Mouse (Mus musculus) kidney, adult 2 months (tissue): ENCODE results near the gene Cd86. TPM values are rescaled to one million over a fixed set of nuclear protein-coding genes. Genes with fewer than 3 reads are reported as not detected.

Experiments used
- DNase-seq: peaks from one replicate; pipeline ENCODE4 v3.0.0; 2021
- H3K27ac ChIP-seq: fragments of 200-500 bp; 2 replicates; pipeline ENCODE4 v1.5.1; 2012; ENCODE audit warnings: low read depth, low read length, control low read depth, inconsistent platforms; ENCODE audit not compliant: insufficient read depth
- H3K27me3 ChIP-seq: fragments of 200-500 bp; replicated peaks from 2 replicates; pipeline ENCODE4 v1.6.1; 2012; ENCODE audit warnings: mild to moderate bottlenecking, moderate library complexity, low read length, inconsistent platforms; ENCODE audit not compliant: control insufficient read depth, insufficient read depth
- H3K36me3 ChIP-seq: fragments of 200-500 bp; 2 replicates; pipeline ENCODE4 v1.6.1; 2012; ENCODE audit warnings: mild to moderate bottlenecking, moderate library complexity, low read length, inconsistent platforms; ENCODE audit not compliant: control insufficient read depth, insufficient read depth
- H3K4me1 ChIP-seq: fragments of 200-500 bp; 2 replicates; pipeline ENCODE4 v1.6.1; 2011; ENCODE audit warnings: low read length; ENCODE audit not compliant: control insufficient read depth, insufficient read depth
- H3K4me3 ChIP-seq: fragments of 200-500 bp; 2 replicates; pipeline ENCODE4 v1.5.1; 2011; ENCODE audit warnings: mild to moderate bottlenecking, low read depth, low read length, control low read depth; ENCODE audit not compliant: insufficient read depth
- CTCF ChIP-seq: fragments of 200-500 bp; conservative IDR thresholded peaks from 2 replicates; pipeline ENCODE4 v1.5.1; 2011; ENCODE audit warnings: low read depth, mild to moderate bottlenecking, control low read depth, low read length, moderate library complexity, mixed read lengths; ENCODE audit not compliant: insufficient read depth, insufficient read length
- POLR2A ChIP-seq: fragments of 200-500 bp; IDR thresholded peaks from one replicate; pipeline ENCODE4 v1.6.1; 2011; ENCODE audit warnings: low read depth, low read length, control low read depth
- WGBS: fragments of 180-500 bp; shearing (Covaris S2); methylation state at CpG from one replicate; pipeline ENCODE4 v1.1.7; 2018; 5-methylcytosine and 5-hydroxymethylcytosine counted together
- polyA plus RNA-seq: library from polyadenylated mRNA; depleted of rRNA; stranded (reverse); fragments of >200 nt; gene quantifications from 2 replicates; pipeline ENCODE4 v1.2.3, GENCODE M21; 2012

The Cd86 gene
- polyA plus RNA-seq, 1 experiment: 2.3 TPM

DNA sequence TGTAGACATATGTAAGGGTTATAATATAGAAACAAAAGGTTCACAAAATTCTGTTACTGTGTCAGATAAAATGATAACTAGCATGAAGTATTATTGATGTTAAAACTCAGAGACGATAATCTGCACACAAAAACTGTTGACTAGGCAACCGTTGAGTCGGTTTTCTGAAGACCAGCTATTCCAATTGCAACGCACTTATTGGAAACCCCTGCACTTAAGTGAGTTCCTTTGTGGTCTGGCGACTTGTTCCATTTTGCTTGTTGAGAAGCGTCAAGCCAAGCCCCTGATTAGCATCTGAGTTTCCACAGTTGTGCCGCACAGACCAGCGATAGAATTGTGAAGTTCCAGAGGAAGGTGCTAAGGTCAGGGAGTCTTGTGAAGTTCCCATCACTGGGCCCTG is 31.4 kb upstream of the Cd86 start:
- DNase-seq: no peak
- Histone ChIP-seq H3K4me3 (no peak overlapping the region), H3K4me1 (no peaks in the 10 kb centered on the region; the same call in 1 of the 2 replicates), H3K36me3 (no peaks in the 10 kb centered on the region), H3K27me3 (no peaks in the 10 kb centered on the region), H3K27ac (no peak overlapping the region)
- TF ChIP-seq CTCF: no peak
- no peak for TF ChIP-seq POLR2A
- WGBS: 86% methylated on average over 8 of the region's 8 CpGs

- Histone ChIP-seq H3K36me3 (no peaks in the 10 kb centered on the region), H3K4me3 (peak overlapping the region; percentile 68), H3K27ac (peak overlapping the region; percentile 77), H3K4me1 (no peaks in the 10 kb centered on the region; the same call in 1 of the 2 replicates), H3K27me3 (no peaks in the 10 kb centered on the region)
- 48% methylated on average over 9 of the region's 9 CpGs for WGBS
- TF ChIP-seq CTCF: no peak
- TF ChIP-seq POLR2A: no peak
- peak; percentile 7 for DNase-seq
Observed at GRCm38 (mm10) chr16:36694798-36695290, 29.0 kb upstream of the Cd86 start.

DNA sequence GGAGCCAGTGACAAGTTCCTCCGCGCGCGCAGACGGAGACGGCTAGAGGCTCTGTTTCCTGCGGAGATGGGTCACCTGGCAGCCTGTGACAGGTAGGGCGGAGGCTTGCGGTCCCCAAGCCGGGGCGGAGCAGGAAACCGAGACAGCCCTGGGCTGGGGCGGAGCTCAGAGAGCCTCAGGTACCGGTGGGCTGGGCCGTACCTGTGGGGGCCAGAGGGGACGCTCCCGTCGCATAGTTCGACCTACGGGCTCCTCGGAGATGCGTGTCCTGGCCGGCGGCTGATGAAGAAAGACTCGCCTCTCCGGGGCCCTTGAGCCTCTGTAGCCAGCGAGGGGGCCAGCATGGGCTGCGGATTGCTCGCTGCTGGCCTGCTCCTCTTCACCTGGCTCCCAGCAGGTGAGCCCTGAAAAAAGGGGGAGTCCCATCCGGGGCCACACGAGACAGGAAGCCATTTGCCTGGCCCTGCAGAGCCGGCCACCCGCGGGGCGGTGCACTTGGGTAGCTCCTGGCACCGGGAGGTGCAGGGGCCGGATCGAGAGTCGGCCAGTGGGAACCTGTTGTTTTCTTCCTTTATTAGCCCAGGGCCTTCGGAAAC is 28.0 kb upstream of the Cd86 start, which contains the start of gene Ildr1:
Ildr1 (plus strand) TSS at position 161 of the 596 bp plus-strand sequence.
- WGBS: 2% methylated on average over 40 of the region's 40 CpGs
- no peaks in the 10 kb centered on the region; the same call in 1 of the 2 replicates for H3K4me1 ChIP-seq
- TF ChIP-seq CTCF (no peak), POLR2A (no peak)
- no peaks in the 10 kb centered on the region for H3K36me3 ChIP-seq
- H3K27ac ChIP-seq: peak within 1 kb of the TSS; percentile 77
- peak within 1 kb of the TSS; percentile 68 for H3K4me3 ChIP-seq
- DNase-seq: peak; percentile 71
- H3K27me3 ChIP-seq: no peaks in the 10 kb centered on the region

DNA sequence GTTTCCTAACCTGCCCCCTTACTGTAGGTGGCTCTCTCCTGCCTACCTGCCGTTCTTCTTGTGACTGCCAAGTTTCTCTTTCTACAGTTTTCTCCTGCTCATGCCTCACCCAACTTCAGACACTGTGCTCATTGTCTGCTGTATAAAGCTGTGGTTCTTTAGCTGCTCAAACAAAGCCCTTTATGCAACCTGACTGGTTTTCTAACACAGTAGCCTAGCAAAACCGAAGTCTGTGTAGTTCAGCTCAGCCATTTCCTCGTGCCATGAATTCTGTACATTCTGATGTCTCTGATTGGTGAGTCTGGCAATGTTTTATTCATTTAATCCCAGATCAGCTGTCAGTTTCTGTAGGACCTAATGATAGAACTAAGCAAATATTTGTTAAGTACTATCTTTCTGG is 25.6 kb upstream of the Cd86 start:
- Histone ChIP-seq H3K4me3 (no peak overlapping the region), H3K27ac (no peak overlapping the region; the same call in 1 of the 2 replicates), H3K27me3 (no peaks in the 10 kb centered on the region), H3K36me3 (no peaks in the 10 kb centered on the region), H3K4me1 (no peaks in the 10 kb centered on the region; the same call in 1 of the 2 replicates)
- no peak for TF ChIP-seq CTCF
- DNase-seq: no peak
- 80% methylated on average over 3 of the region's 3 CpGs for WGBS

DNA sequence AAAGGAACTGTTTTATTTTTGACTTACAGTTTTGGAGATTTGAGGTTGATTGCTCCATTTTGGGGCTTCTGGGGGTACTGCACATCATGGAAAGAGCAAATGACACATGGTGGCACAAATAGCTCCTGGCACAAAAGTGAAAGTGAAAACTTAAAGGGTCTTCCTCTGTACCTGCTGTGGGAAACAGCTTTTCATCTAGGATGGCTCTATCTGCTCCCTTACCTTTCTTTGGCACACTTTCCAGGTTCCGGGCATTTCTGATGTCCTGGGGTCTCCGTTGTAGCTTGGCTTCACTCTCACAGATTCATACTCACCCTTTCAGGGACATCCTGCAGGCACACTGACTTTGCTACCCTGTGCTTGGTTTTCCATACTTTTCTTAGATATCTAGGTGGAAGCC is 22.2 kb upstream of the Cd86 start:
- H3K4me1 ChIP-seq: no peaks in the 10 kb centered on the region; the same call in 1 of the 2 replicates

GRCm38 (mm10) chr16:36684325-36684918 is 18.5 kb upstream of the Cd86 start:
- 72% methylated on average over 6 of the region's 6 CpGs for WGBS
- H3K36me3 ChIP-seq: no peaks in the 10 kb centered on the region
- no peaks in the 10 kb centered on the region for H3K27me3 ChIP-seq
- DNase-seq: no peak
- TF ChIP-seq POLR2A: no peak
- TF ChIP-seq CTCF: no peak
- H3K4me3 ChIP-seq: no peak overlapping the region
- no peak overlapping the region for H3K27ac ChIP-seq
- H3K4me1 ChIP-seq: no peaks in the 10 kb centered on the region

More for the DNA sequence above, 22.2 kb upstream of the Cd86 start:
- 94% methylated on average over 2 of the region's 2 CpGs for WGBS
- no peak overlapping the region for H3K27ac ChIP-seq
- TF ChIP-seq POLR2A (no peak), CTCF (no peak)
- DNase-seq: no peak
- no peaks in the 10 kb centered on the region for H3K36me3 ChIP-seq
- H3K4me3 ChIP-seq: no peak overlapping the region
- no peaks in the 10 kb centered on the region for H3K27me3 ChIP-seq

- 92% methylated on average over 3 of the region's 3 CpGs for WGBS
- TF ChIP-seq POLR2A: no peak
- TF ChIP-seq CTCF: no peak
- H3K27ac ChIP-seq: no peak overlapping the region
- no peaks in the 10 kb centered on the region for H3K4me1 ChIP-seq
- H3K4me3 ChIP-seq: no peak overlapping the region
- no peak for DNase-seq
- H3K27me3 ChIP-seq: no peaks in the 10 kb centered on the region
- H3K36me3 ChIP-seq: no peaks in the 10 kb centered on the region
Observed at GRCm38 (mm10) chr16:36681829-36682228, 15.9 kb upstream of the Cd86 start.
